Mouse (Mus musculus): ENCODE results near the gene Spint2. TPM values are rescaled to one million over a fixed set of nuclear protein-coding genes. Genes with fewer than 3 reads are reported as not detected.

Gene Spint2
- polyA plus RNA-seq, 1 experiment from 2014 or later: 36.1 TPM

DNA sequence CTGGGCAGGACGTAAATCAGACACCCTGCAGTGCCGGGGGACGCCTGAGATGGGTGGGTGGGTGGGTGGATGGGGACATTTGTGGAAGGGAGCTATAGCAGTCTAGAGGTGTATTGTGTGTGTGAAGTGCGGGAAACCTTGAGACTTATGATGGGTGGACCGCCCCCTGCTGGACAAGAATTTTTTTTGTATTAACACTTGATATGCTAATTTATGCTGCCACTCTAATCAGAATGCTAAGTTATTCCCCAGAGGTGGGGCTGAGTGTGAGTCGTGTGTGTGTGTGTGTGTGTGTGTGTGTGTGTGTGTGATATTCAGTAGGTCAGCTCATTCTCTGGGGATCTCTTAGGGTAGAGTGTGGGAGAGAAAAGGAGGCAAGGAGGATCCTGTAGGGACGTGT, 24.9 kb upstream of the Spint2 start:
- WGBS: 22% methylated on average over 7 of the region's 7 CpGs

DNA sequence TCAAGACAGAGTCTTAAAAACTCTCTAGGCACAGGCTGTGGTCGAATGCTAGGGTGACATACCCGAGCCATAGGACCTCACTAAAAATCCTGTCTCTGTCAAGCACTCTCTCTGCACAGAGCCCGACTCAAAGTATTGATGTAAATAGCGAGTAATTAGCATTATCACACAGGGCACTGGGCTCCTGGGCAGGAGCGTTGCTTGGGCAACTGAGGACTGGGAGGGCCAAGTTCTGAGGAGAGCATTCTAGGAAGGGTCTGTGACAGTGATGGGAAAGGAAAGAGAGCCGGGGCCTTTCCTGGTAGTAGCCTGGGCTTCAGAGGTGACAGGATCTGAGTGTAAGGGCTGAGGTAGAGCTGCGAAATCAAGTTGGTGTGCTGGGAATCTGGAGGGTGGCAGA, 24.4 kb upstream of the Spint2 start:
- Histone ChIP-seq H3K27me3 (ENCODE audit: control insufficient read depth, insufficient read depth, low read length) (no peaks in the 10 kb centered on the region), H3K27ac (ENCODE audit: low read depth, low read length) (peak overlapping the region; percentile 65), H3K9ac (ENCODE audit: low read length) (peak overlapping the region; percentile 47), H3K4me2 (ENCODE audit: low read depth, low read length, severe bottlenecking) (peak overlapping the region; percentile 67), H3K36me3 (ENCODE audit: control insufficient read depth, insufficient read depth, low read length) (no peaks in the 10 kb centered on the region), H3K9me3 (ENCODE audit: control insufficient read depth, low read length) (no peaks in the 10 kb centered on the region), H3K4me3 (ENCODE audit: low read depth, low read length) (peak overlapping the region; percentile 57; the same call in 1 of the 2 replicates), H3K4me1 (replicated peaks; ENCODE audit: control insufficient read depth, insufficient read depth, low read length) (peaks cover 25% of the 10 kb centered on the region)
- WGBS: 31% methylated on average over 7 of the region's 7 CpGs
- ATAC-seq (replicated peaks; ENCODE audit: low FRiP score) (no peak), DNase-seq (ENCODE audit: low spot score) (no peak)

More for the DNA sequence above, 24.9 kb upstream of the Spint2 start:
- no peak for ATAC-seq (replicated peaks; ENCODE audit: low FRiP score)
- Histone ChIP-seq H3K4me3 (ENCODE audit: low read depth, low read length) (no peak overlapping the region), H3K4me1 (replicated peaks; ENCODE audit: control insufficient read depth, insufficient read depth, low read length) (peaks cover 25% of the 10 kb centered on the region), H3K27me3 (ENCODE audit: control insufficient read depth, insufficient read depth, low read length) (no peaks in the 10 kb centered on the region), H3K9ac (ENCODE audit: low read length) (no peak overlapping the region), H3K4me2 (ENCODE audit: low read depth, low read length, severe bottlenecking) (peak overlapping the region; percentile 93; the same call in 1 of the 2 replicates), H3K9me3 (ENCODE audit: control insufficient read depth, low read length) (no peaks in the 10 kb centered on the region), H3K36me3 (ENCODE audit: control insufficient read depth, insufficient read depth, low read length) (0 out of 2 replicates have a peak, but pooled peaks cover 3% of the 10 kb centered on the region), H3K27ac (ENCODE audit: low read depth, low read length) (peak overlapping the region; percentile 65)
- peak; percentile 70 for DNase-seq (ENCODE audit: low spot score)

DNA sequence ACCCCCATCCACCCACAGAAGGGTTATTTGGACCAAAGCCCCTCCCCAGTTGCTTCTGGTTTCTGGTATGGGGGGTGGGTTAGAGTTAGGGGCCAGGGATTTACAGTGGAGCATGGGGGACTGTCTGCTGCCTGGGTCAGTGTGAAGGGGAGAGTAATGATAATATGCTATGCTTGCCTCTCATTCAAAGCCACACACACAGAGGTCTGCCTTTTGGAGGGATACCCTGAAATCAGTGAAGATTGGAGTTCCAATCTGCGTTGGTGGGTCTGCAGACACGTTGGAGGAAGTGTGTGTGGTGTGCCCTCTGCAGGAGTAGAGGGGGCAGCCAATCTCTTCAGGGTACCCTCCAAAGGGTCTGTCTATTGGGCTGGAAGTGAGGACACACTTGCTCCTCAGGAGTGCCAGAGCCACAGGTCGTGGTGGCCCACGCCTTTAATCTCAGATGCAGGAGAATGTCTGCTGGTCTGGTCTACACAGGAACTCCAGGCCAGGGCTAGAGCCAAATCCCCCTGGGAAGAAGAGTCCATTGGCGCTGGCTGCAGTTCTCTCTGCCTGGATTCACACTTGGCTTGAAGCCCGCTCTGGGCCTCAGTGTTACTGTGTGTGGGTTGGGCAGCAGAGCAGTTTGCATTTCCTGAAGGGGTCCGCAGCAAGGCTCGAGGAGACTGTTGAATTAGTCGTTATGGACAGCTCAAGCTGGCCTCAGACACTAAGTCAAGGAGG, 23.7 kb upstream of the Spint2 start:
- 11% methylated on average over 9 of the region's 9 CpGs for WGBS
- Histone ChIP-seq H3K4me2 (ENCODE audit: low read depth, low read length, severe bottlenecking) (peak overlapping the region; percentile 67), H3K27ac (ENCODE audit: low read depth, low read length) (peak overlapping the region; percentile 65), H3K27me3 (ENCODE audit: control insufficient read depth, insufficient read depth, low read length) (no peaks in the 10 kb centered on the region), H3K9me3 (ENCODE audit: control insufficient read depth, low read length) (no peaks in the 10 kb centered on the region), H3K9ac (ENCODE audit: low read length) (peak overlapping the region; percentile 66), H3K4me3 (ENCODE audit: low read depth, low read length) (peak overlapping the region; percentile 57), H3K36me3 (ENCODE audit: control insufficient read depth, insufficient read depth, low read length) (no peaks in the 10 kb centered on the region), H3K4me1 (replicated peaks; ENCODE audit: control insufficient read depth, insufficient read depth, low read length) (peaks cover 27% of the 10 kb centered on the region)
- ATAC-seq (replicated peaks; ENCODE audit: low FRiP score): no peak
- no peak for DNase-seq (ENCODE audit: low spot score)

DNA sequence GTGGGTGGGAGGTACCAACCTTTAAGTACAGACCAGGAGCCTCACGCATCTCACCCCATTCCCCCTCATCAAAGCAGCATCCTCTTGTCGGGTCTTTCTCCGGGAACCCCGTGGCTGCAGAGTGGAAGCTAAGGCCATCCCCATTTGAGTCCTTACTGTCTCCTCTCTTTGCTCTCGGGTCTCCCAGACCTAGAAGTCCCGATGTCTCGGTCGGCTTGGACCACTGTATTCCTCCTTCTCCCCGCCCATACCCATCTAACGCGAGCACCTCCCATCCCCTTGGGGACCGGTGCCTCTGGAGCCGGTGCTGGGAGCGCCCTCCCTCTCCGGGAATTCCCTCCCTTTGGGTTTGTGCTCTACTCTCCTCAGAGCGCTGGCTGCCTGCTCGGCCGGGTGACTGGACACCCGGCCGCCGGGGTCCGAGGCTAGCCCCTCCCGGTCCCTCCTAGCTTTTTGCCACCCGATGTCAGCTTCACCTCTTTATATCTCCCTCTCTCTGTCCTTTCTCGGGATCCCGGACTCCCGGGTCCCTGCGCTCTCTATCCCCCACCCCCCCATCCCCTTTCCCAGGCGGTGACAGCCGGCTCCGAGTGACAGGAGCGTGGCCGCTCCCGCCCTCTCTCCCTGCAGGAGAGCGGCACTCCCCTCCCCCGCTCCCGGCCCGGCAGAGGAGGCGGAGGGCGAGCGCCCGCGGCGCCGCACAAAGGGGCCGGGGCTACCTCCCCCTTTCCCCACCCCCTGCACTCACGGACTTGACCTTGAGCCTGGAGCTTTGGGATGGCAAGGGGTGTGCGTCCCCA, 23.0 kb upstream of the Spint2 start:
- Histone ChIP-seq H3K9me3 (ENCODE audit: control insufficient read depth, low read length) (no peaks in the 10 kb centered on the region), H3K36me3 (ENCODE audit: control insufficient read depth, insufficient read depth, low read length) (no peaks in the 10 kb centered on the region), H3K4me1 (replicated peaks; ENCODE audit: control insufficient read depth, insufficient read depth, low read length) (peaks cover 24% of the 10 kb centered on the region), H3K4me3 (ENCODE audit: low read depth, low read length) (peak overlapping the region; percentile 57), H3K9ac (ENCODE audit: low read length) (peak overlapping the region; percentile 66), H3K27me3 (ENCODE audit: control insufficient read depth, insufficient read depth, low read length) (no peaks in the 10 kb centered on the region), H3K4me2 (ENCODE audit: low read depth, low read length, severe bottlenecking) (peak overlapping the region; percentile 67), H3K27ac (ENCODE audit: low read depth, low read length) (peak overlapping the region; percentile 65)
- DNase-seq (ENCODE audit: low spot score) (peak; percentile 83), ATAC-seq (replicated peaks; ENCODE audit: low FRiP score) (peak; percentile 17; the same call in 1 of the 2 replicates)
- under 1% methylated on average over 47 of the region's 48 CpGs for WGBS

DNA sequence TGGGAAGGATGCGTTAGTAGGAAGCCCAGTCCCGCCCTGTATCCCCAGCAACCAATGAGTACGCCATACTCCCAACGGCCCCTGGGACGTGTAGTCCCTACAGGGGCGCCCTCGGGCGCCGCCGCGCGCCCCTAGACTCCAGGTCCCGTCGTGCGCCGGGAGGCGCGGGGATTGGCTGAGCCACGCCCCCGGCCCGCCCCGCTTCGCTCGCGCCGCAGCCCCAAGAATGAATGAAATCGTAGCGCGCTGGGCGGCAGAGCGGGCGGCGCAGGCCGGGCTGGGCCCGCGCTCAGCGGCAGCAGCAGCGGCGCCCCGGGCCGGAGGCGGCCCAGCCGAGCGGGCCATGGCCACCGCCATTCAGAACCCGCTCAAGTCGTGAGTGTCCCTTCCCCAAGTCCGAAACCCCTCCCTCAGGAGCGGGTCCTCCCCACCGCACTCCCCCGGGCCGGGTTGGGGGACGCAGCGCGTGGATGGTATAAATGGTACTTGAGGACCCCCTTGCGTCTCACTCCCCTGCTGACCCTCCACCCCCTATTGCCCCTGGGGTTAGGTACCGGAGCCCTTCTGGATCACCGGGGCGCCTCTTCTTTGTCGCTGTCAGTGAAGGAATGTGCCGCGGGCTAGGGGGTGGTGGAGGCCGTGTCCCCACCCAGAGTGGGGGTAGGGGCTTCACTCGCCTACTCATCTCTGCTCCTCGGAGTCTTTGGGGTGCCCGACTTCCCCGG, 22.2 kb upstream of the Spint2 start, which contains the start of gene Dpf1:
Gene Dpf1, plus strand, starts transcription at position 214 of the 725 bp plus-strand sequence.
- no peaks in the 10 kb centered on the region for H3K9me3 ChIP-seq (ENCODE audit: control insufficient read depth, low read length)
- DNase-seq (ENCODE audit: low spot score): peak; percentile 93

DNA sequence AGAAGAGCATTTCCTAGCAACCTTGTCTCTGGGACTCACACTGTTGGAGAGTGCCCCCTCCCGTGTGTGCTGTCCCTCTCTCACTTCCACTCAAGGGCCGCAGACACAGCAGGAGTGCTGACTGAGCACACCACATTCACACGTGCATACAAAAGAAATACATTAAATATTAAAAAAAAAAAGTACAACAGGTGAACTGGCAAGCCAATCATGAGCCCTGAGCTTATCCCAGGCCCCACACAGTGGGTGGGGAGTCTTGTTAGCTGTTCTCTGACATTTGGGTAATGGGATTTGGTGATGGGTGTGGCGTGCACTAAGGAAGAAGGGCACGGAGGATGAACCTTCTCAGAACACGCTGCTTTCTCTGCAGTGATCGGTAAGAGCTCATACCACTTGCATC, 20.9 kb upstream of the Spint2 start:
- Histone ChIP-seq H3K36me3 (ENCODE audit: control insufficient read depth, insufficient read depth, low read length) (no peaks in the 10 kb centered on the region), H3K4me2 (ENCODE audit: low read depth, low read length, severe bottlenecking) (no peak overlapping the region), H3K27ac (ENCODE audit: low read depth, low read length) (no peak overlapping the region), H3K9me3 (ENCODE audit: control insufficient read depth, low read length) (no peaks in the 10 kb centered on the region), H3K9ac (ENCODE audit: low read length) (no peak overlapping the region), H3K4me3 (ENCODE audit: low read depth, low read length) (no peak overlapping the region), H3K4me1 (replicated peaks; ENCODE audit: control insufficient read depth, insufficient read depth, low read length) (peaks cover 16% of the 10 kb centered on the region; the same call in 1 of the 2 replicates), H3K27me3 (ENCODE audit: control insufficient read depth, insufficient read depth, low read length) (no peaks in the 10 kb centered on the region)
- no peak for DNase-seq (ENCODE audit: low spot score)
- no peak for ATAC-seq (replicated peaks; ENCODE audit: low FRiP score)
- 61% methylated on average over 7 of the region's 7 CpGs for WGBS

More for the DNA sequence above, 22.2 kb upstream of the Spint2 start, which contains the start of gene Dpf1:
- Histone ChIP-seq H3K4me2 (ENCODE audit: low read depth, low read length, severe bottlenecking) (peak within 1 kb of the TSS; percentile 67), H3K27ac (ENCODE audit: low read depth, low read length) (peak within 1 kb of the TSS; percentile 65), H3K9ac (ENCODE audit: low read length) (peak within 1 kb of the TSS; percentile 66), H3K4me1 (replicated peaks; ENCODE audit: control insufficient read depth, insufficient read depth, low read length) (peaks cover 20% of the 10 kb centered on the region), H3K4me3 (ENCODE audit: low read depth, low read length) (peak within 1 kb of the TSS; percentile 57), H3K27me3 (ENCODE audit: control insufficient read depth, insufficient read depth, low read length) (no peaks in the 10 kb centered on the region), H3K36me3 (ENCODE audit: control insufficient read depth, insufficient read depth, low read length) (no peaks in the 10 kb centered on the region)
- peak; percentile 80 for ATAC-seq (replicated peaks; ENCODE audit: low FRiP score)
- 2% methylated on average over 58 of the region's 67 CpGs for WGBS

GRCm38 (mm10) chr7:29301127-29301566, 19.4 kb upstream of the Spint2 start:
- under 1% methylated on average over 7 of the region's 7 CpGs for WGBS
- Histone ChIP-seq H3K9me3 (ENCODE audit: control insufficient read depth, low read length) (no peaks in the 10 kb centered on the region), H3K4me2 (ENCODE audit: low read depth, low read length, severe bottlenecking) (0 out of 2 replicates have a peak overlapping the region, but pooled peaks have one; percentile 5), H3K9ac (ENCODE audit: low read length) (peak overlapping the region; percentile 37), H3K4me3 (ENCODE audit: low read depth, low read length) (no peak overlapping the region), H3K27ac (ENCODE audit: low read depth, low read length) (no peak overlapping the region), H3K4me1 (replicated peaks; ENCODE audit: control insufficient read depth, insufficient read depth, low read length) (peaks cover 12% of the 10 kb centered on the region; the same call in 1 of the 2 replicates), H3K36me3 (ENCODE audit: control insufficient read depth, insufficient read depth, low read length) (no peaks in the 10 kb centered on the region), H3K27me3 (ENCODE audit: control insufficient read depth, insufficient read depth, low read length) (no peaks in the 10 kb centered on the region)
- no peak for ATAC-seq (replicated peaks; ENCODE audit: low FRiP score)
- DNase-seq (ENCODE audit: low spot score): peak; percentile 85

DNA sequence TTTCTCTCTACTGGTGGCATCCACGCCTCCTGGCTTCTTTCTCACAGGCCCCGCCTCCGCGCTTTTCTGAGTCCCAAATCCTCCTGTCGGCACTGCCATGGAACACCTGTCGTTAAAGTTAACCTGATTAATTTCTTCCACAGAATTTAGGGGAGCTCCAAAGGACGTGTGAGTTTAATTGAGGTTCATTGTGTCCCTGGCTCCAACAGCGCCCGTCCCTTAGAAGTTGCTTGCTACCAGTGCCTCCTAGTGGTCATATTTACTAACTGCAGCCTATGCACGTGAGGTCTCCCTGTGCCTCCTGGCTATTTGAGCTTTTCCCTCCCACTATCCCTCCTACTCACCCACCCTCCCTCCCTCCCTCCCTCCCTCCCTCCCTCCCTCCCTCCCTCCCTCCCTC, 15.3 kb upstream of the Spint2 start:
- Histone ChIP-seq H3K4me3 (ENCODE audit: low read depth, low read length) (no peak overlapping the region), H3K9ac (ENCODE audit: low read length) (no peak overlapping the region), H3K4me1 (replicated peaks; ENCODE audit: control insufficient read depth, insufficient read depth, low read length) (peaks cover 7% of the 10 kb centered on the region), H3K27me3 (ENCODE audit: control insufficient read depth, insufficient read depth, low read length) (no peaks in the 10 kb centered on the region), H3K9me3 (ENCODE audit: control insufficient read depth, low read length) (no peaks in the 10 kb centered on the region), H3K27ac (ENCODE audit: low read depth, low read length) (no peak overlapping the region), H3K4me2 (ENCODE audit: low read depth, low read length, severe bottlenecking) (no peak overlapping the region), H3K36me3 (ENCODE audit: control insufficient read depth, insufficient read depth, low read length) (no peaks in the 10 kb centered on the region)
- peak; percentile 79 for DNase-seq (ENCODE audit: low spot score)
- WGBS: 11% methylated on average over 10 of the region's 10 CpGs
- ATAC-seq (replicated peaks; ENCODE audit: low FRiP score): 0 out of 2 replicates have a peak, but pooled peaks have one; percentile 10
